Mouse (Mus musculus): ENCODE data around the gene Sidt2.
A peak's percentile ranks its signal among the peaks of the same experiment; 100 is the strongest.

Gene Sidt2

DNA sequence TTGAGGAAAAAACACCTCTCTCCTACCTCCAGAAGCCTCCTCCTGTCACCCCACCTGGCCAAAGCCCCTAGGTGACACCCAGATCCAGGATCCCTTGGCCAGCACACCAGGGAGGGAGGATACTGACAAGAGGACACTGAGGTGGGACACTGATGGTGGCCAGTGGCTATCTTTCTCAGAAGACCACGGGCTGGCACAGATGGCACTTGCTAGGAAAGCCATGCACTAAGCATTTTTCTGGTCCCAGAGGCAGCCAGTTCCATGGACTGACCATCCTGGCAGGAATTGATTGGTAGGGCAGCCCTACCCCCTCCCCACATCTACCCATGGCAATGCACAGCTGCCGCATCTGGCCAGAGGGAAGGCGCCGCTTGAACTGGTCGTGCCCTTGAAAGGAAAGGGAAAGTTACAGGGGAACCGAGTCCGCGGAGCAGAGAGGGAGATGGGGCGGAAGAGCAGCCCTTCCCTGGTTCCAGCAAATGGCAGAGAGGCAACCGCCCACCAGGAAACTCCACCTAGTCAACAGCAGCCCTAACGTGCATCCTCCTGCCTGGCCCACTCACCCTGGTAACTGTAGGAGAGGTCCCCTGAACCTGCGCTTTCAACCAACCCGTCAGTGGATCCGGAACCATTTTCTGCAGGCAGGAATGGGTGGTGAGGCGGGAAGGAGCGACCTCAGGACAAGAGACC, 8.7 kb downstream of the Sidt2 start:
- no peak for DNase-seq (ENCODE audit: low spot score in 2 of 2)

- DNase-seq (ENCODE audit: low spot score in 2 of 2) = no peak
Observed at GRCm38 (mm10) chr9:45945721-45946120, 9.3 kb downstream of the Sidt2 start.

DNA sequence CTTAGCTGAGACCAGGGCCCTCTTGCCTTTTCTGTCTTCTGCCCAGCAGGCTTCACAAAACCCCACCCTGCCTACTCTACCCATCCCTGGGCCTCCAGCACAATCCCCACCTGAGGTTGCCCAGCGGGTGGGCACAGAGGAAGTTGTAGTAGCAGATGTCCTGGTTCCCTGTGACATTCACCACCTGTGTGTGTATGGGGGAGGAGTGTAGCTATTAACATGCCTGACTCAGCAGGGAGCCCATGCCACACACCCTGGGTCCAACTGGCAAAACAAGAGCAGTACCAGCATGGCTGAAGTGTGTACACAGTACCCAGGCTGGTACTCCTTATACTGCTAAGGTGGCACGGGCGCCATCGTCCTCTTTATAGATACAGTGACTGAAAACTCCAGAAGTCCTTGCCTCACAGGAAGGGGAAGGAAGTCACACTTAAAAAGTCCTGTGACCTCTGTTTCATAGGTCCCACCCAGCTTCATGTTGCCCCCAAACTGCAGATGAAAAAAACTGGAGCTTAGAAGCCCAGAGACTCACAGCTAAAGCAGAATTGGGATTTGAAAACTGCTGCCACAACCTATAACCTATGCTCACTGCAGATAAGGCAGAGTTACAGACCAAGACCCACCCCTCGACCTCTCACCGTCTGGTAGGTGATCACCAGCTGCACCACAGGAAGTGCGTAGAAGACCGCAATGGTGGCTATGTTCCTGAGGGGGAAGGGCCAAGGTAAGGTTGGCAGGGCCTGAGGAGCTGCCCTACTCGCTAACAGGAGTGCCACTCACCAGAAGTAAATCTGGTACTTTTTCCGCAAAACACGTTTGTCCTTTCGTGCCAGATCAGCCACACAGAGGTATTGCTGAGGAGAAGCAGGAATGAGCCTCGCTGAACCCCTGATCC, 10.3 kb downstream of the Sidt2 start:
- peak; percentile 28 to 69 for DNase-seq (ENCODE audit: low spot score in 2 of 2)

DNA sequence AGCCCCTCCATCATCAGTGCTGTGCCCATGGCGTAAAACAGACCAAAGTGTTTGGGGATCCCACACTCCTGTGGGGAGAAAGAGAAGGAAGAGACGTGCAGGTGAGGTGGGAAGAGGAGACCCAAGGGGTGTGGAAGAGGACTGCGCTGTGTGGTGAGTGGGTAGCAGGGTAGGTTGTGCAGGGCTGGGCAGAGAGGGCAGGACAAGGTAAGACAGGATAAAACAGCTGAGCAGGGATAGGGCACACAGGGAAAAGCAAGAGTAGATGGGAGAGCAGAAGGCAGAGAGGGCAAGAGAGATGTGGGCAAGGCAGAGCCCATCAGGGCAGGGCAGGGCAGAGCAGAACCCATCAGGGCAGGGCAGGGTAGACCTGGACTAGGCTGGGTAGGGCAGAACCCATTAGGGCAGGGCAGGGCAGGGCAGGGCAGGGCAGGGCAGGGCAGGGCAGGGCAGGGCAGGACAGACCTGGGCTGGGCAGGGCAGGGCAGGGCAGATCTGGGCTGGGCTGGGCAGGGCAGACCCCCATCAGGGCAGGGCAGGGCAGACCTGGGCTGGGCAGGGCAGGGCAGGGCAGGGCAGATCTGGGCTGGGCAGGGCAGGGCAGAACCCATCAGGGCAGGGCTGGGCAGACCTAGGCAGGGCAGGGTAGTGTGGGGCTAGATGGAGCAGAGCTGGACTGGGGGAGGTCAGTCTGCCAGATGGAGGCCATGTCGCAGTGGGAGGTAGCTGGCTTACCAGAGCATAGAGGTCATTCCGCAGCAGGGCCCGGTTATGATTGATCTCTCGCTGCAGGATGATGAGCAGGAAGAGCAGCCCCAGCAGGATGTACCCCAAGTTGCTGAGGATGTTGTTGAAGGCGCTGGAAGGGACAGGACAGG, 11.2 kb downstream of the Sidt2 start:
- no peak for DNase-seq (ENCODE audit: low spot score in 2 of 2)

DNA sequence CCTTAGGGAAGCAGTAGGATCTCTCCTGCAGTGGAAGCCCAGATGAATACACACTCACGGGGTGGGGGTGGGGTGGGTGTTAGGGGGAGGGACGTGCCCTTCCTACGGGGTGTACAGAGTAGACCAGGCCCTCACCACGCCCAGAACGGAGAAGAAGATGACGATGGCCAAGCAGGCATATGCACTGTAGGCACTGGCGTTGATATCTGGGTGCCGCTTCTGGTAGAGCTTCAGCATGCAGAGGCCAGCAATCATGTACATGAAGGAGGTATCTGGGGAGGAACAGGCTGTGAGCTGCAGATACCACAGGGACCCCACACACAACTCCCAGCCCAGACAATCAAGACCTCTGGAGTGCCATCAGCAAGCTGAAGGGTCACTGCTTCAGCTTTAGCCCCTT, 12.1 kb downstream of the Sidt2 start:
- no peak for DNase-seq (ENCODE audit: low spot score in 2 of 2)

GRCm38 (mm10) chr9:45942464-45942863, 12.6 kb downstream of the Sidt2 start:
- no peak for DNase-seq (ENCODE audit: low spot score in 2 of 2)

- peak in 1 of 2 experiments; percentile 66 for DNase-seq (ENCODE audit: low spot score in 2 of 2)
Observed at GRCm38 (mm10) chr9:45941329-45941888, 13.6 kb downstream of the Sidt2 start.

DNA sequence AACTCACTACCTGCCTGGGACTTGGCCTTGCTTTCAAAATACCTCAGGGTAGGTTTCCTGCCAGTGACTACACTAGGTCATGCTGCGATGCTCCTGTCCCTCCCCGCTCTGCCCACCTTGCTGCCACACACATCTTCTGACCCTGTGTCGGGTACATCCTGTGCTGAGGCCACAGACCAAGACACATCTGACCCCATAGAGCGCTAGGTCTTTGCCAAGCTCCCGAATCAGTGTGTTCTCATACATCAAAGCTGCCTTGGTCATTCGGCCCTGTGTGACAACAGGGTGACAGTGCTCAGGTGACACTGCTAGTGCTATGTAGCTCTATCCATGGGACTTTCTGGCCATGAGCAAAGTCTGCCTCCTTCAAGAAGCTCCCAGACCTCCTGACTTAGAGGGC, 15.3 kb downstream of the Sidt2 start:
- DNase-seq (ENCODE audit: low spot score in 2 of 2) = no peak

GRCm38 (mm10) chr9:45938952-45939637, 16.0 kb downstream of the Sidt2 start:
- no peak for DNase-seq (ENCODE audit: low spot score in 2 of 2)

GRCm38 (mm10) chr9:45938088-45938487, 17.0 kb downstream of the Sidt2 start:
- DNase-seq (ENCODE audit: low spot score in 2 of 2) = no peak

DNA sequence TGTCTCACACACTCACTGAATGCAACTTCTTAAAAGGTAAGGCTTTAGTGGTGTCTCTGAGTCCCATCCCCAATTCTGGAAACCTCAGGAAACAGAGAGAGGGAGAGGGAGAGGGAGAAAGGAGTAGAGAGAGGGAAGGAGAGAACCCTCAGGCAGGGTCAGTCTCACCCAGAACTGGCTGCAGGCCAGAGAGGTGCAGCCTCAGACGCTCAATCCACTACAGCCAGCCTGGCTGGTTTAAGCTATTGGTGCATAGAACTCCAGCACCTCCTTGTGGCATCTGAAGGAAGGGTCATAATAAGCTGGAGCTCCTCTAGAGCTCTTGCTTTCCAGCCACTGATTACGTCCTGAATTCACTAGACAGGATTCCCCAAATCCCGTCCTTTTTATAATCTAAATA, 18.2 kb downstream of the Sidt2 start:
- peak in 1 of 2 experiments; percentile 63 for DNase-seq (ENCODE audit: low spot score in 2 of 2)

- DNase-seq (ENCODE audit: low spot score in 2 of 2) = no peak
Observed at GRCm38 (mm10) chr9:45935628-45936210, 19.3 kb downstream of the Sidt2 start, which contains the start of gene Tagln. Gene Tagln, minus strand, starts transcription at chr9:45936058.

- no peak for DNase-seq (ENCODE audit: low spot score in 2 of 2)
Observed at GRCm38 (mm10) chr9:45932571-45933415, 22.3 kb downstream of the Sidt2 start.

DNA sequence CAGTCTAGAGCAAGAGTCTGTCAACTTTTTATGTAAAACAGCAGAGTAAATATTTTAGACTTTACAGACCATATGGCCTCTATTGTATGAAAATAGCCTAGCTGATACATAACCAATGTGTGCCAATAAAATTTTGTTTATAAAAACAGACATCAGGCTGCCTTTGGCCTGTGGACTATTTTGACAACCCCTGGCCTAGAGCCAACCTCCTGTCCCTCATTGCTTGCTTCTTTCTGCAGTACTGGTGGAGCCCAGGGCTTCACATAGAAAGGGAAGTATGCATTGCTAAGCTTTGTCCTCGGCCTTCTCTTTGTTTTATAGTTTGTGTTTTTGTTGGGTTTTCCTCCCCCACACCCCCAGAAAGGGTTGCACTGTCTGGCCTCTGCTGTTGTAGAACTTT, 23.1 kb downstream of the Sidt2 start:
- DNase-seq (ENCODE audit: low spot score in 2 of 2) = no peak

DNA sequence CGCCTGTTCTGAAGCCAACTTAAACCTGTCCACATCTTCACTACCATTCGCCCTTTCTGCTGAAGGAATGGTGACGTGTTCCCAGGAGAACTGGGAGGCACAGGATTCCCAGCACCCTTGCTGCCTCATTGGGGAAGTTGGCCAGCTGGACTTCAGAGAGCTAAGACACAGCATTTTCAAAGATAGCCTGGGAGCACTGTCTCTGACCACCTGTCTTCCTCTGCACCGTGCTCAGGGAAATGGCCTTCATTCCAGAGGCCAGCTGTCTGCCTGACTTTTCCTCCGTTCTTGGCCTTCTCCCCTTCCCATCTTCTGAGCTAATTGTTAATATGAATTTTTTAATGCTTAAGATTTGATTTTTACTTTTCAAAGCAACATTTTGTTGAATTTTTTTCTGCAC, 25.8 kb downstream of the Sidt2 start:
- DNase-seq (ENCODE audit: low spot score in 2 of 2) = no peak

GRCm38 (mm10) chr9:45919895-45920294, 35.2 kb downstream of the Sidt2 start:
- no peak for DNase-seq (ENCODE audit: low spot score in 2 of 2)

- DNase-seq (ENCODE audit: low spot score in 2 of 2) = no peak
Observed at GRCm38 (mm10) chr9:45917041-45917934, 37.8 kb downstream of the Sidt2 start.

GRCm38 (mm10) chr9:45915659-45916058, 39.4 kb downstream of the Sidt2 start:
- DNase-seq (ENCODE audit: low spot score in 2 of 2) = no peak

GRCm38 (mm10) chr9:45911673-45912072, 43.4 kb downstream of the Sidt2 start:
- DNase-seq (ENCODE audit: low spot score in 2 of 2) = peak; percentile 24 to 74
